Mouse (Mus musculus): ENCODE measurements around the gene Nasp.

DNA sequence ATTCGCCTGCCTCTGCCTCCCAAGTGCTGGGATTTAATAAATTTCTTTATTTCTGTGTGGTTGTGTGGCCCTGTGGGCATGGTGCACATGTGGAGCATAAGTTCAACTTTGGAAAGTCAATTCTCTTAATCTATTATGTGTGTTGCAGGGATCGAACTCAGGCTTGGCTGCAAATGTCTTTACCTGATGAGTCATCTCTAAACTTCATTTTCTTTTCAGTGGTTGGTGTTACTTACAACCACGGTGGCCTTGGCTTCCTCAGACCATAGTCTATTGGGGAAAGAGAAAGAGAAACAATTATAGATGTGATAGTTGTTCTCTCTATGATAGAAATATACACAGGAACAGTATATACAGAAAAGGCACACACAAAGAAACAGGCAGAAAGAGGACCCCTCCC lies 48.3 kb upstream of the Nasp start:
- no peak for TF ChIP-seq CTCF (IDR thresholded peaks at IDR 0.05)
- no peak for TF ChIP-seq EP300 (IDR thresholded peaks at IDR 0.05; ENCODE audit: insufficient read depth, low read depth, low read length)
- no peak for TF ChIP-seq POLR2A (IDR thresholded peaks at IDR 0.05; ENCODE audit: insufficient read depth, low read depth, low read length)

Data from heart, adult 2 months (tissue).